Mouse (Mus musculus): ENCODE data around the gene Atp11a.

The Atp11a gene

GRCm38 (mm10) chr8:12785508-12785907 lies 28.7 kb downstream of the Atp11a start:
- H3K27me3 ChIP-seq (ENCODE audit: control insufficient read depth, insufficient read depth, low read length, poor library complexity, severe bottlenecking): no peaks in the 10 kb centered on the region
- DNase-seq (ENCODE audit: low read depth, low spot score): no peak
- no peaks in the 10 kb centered on the region for H3K36me3 ChIP-seq (ENCODE audit: control insufficient read depth, insufficient read depth, low read length, poor library complexity, severe bottlenecking)

- no peak for DNase-seq (ENCODE audit: low read depth, low spot score)
- H3K27me3 ChIP-seq (ENCODE audit: control insufficient read depth, insufficient read depth, low read length, poor library complexity, severe bottlenecking): no peaks in the 10 kb centered on the region
- H3K36me3 ChIP-seq (ENCODE audit: control insufficient read depth, insufficient read depth, low read length, poor library complexity, severe bottlenecking): no peaks in the 10 kb centered on the region
Observed at GRCm38 (mm10) chr8:12786261-12786957, 29.6 kb downstream of the Atp11a start.

- Histone ChIP-seq H3K36me3 (ENCODE audit: control insufficient read depth, insufficient read depth, low read length, poor library complexity, severe bottlenecking) (no peaks in the 10 kb centered on the region), H3K27me3 (ENCODE audit: control insufficient read depth, insufficient read depth, low read length, poor library complexity, severe bottlenecking) (no peaks in the 10 kb centered on the region)
- DNase-seq (ENCODE audit: low read depth, low spot score): no peak
Observed at GRCm38 (mm10) chr8:12786958-12787301, 30.1 kb downstream of the Atp11a start.

- DNase-seq (ENCODE audit: low read depth, low spot score): no peak
- Histone ChIP-seq H3K27me3 (ENCODE audit: control insufficient read depth, insufficient read depth, low read length, poor library complexity, severe bottlenecking) (no peaks in the 10 kb centered on the region), H3K36me3 (ENCODE audit: control insufficient read depth, insufficient read depth, low read length, poor library complexity, severe bottlenecking) (no peaks in the 10 kb centered on the region)
Observed at GRCm38 (mm10) chr8:12787427-12787826, 30.6 kb downstream of the Atp11a start.

GRCm38 (mm10) chr8:12788695-12789094 lies 31.9 kb downstream of the Atp11a start:
- H3K27me3 ChIP-seq (ENCODE audit: control insufficient read depth, insufficient read depth, low read length, poor library complexity, severe bottlenecking): no peaks in the 10 kb centered on the region
- no peaks in the 10 kb centered on the region for H3K36me3 ChIP-seq (ENCODE audit: control insufficient read depth, insufficient read depth, low read length, poor library complexity, severe bottlenecking)
- DNase-seq (ENCODE audit: low read depth, low spot score): no peak

GRCm38 (mm10) chr8:12795011-12795671 lies 38.3 kb downstream of the Atp11a start:
- H3K27me3 ChIP-seq (ENCODE audit: control insufficient read depth, insufficient read depth, low read length, poor library complexity, severe bottlenecking): no peaks in the 10 kb centered on the region
- no peak for DNase-seq (ENCODE audit: low read depth, low spot score)
- no peaks in the 10 kb centered on the region for H3K36me3 ChIP-seq (ENCODE audit: control insufficient read depth, insufficient read depth, low read length, poor library complexity, severe bottlenecking)

GRCm38 (mm10) chr8:12799099-12799498 lies 42.3 kb downstream of the Atp11a start:
- DNase-seq (ENCODE audit: low read depth, low spot score): no peak
- Histone ChIP-seq H3K36me3 (ENCODE audit: control insufficient read depth, insufficient read depth, low read length, poor library complexity, severe bottlenecking) (no peaks in the 10 kb centered on the region), H3K27me3 (ENCODE audit: control insufficient read depth, insufficient read depth, low read length, poor library complexity, severe bottlenecking) (no peaks in the 10 kb centered on the region)

GRCm38 (mm10) chr8:12799832-12800231 lies 43.0 kb downstream of the Atp11a start:
- Histone ChIP-seq H3K36me3 (ENCODE audit: control insufficient read depth, insufficient read depth, low read length, poor library complexity, severe bottlenecking) (no peaks in the 10 kb centered on the region), H3K27me3 (ENCODE audit: control insufficient read depth, insufficient read depth, low read length, poor library complexity, severe bottlenecking) (no peaks in the 10 kb centered on the region)
- DNase-seq (ENCODE audit: low read depth, low spot score): no peak

GRCm38 (mm10) chr8:12800246-12800645 lies 43.4 kb downstream of the Atp11a start:
- H3K27me3 ChIP-seq (ENCODE audit: control insufficient read depth, insufficient read depth, low read length, poor library complexity, severe bottlenecking): no peaks in the 10 kb centered on the region
- H3K36me3 ChIP-seq (ENCODE audit: control insufficient read depth, insufficient read depth, low read length, poor library complexity, severe bottlenecking): no peaks in the 10 kb centered on the region
- no peak for DNase-seq (ENCODE audit: low read depth, low spot score)

GRCm38 (mm10) chr8:12801586-12801985 lies 44.8 kb downstream of the Atp11a start:
- DNase-seq (ENCODE audit: low read depth, low spot score): no peak
- Histone ChIP-seq H3K27me3 (ENCODE audit: control insufficient read depth, insufficient read depth, low read length, poor library complexity, severe bottlenecking) (no peaks in the 10 kb centered on the region), H3K36me3 (ENCODE audit: control insufficient read depth, insufficient read depth, low read length, poor library complexity, severe bottlenecking) (no peaks in the 10 kb centered on the region)

- no peaks in the 10 kb centered on the region for H3K36me3 ChIP-seq (ENCODE audit: control insufficient read depth, insufficient read depth, low read length, poor library complexity, severe bottlenecking)
- no peaks in the 10 kb centered on the region for H3K27me3 ChIP-seq (ENCODE audit: control insufficient read depth, insufficient read depth, low read length, poor library complexity, severe bottlenecking)
- DNase-seq (ENCODE audit: low read depth, low spot score): no peak
Observed at GRCm38 (mm10) chr8:12803121-12803520, 46.3 kb downstream of the Atp11a start.

- Histone ChIP-seq H3K27me3 (ENCODE audit: control insufficient read depth, insufficient read depth, low read length, poor library complexity, severe bottlenecking) (no peaks in the 10 kb centered on the region), H3K36me3 (ENCODE audit: control insufficient read depth, insufficient read depth, low read length, poor library complexity, severe bottlenecking) (no peaks in the 10 kb centered on the region)
- no peak for DNase-seq (ENCODE audit: low read depth, low spot score)
Observed at GRCm38 (mm10) chr8:12804909-12805308, 48.1 kb downstream of the Atp11a start.

GRCm38 (mm10) chr8:12805569-12805968 lies 48.8 kb downstream of the Atp11a start:
- no peak for DNase-seq (ENCODE audit: low read depth, low spot score)
- H3K27me3 ChIP-seq (ENCODE audit: control insufficient read depth, insufficient read depth, low read length, poor library complexity, severe bottlenecking): no peaks in the 10 kb centered on the region
- H3K36me3 ChIP-seq (ENCODE audit: control insufficient read depth, insufficient read depth, low read length, poor library complexity, severe bottlenecking): no peaks in the 10 kb centered on the region

GRCm38 (mm10) chr8:12808018-12808417 lies 51.2 kb downstream of the Atp11a start:
- Histone ChIP-seq H3K36me3 (ENCODE audit: control insufficient read depth, insufficient read depth, low read length, poor library complexity, severe bottlenecking) (no peaks in the 10 kb centered on the region), H3K27me3 (ENCODE audit: control insufficient read depth, insufficient read depth, low read length, poor library complexity, severe bottlenecking) (no peaks in the 10 kb centered on the region)
- no peak for DNase-seq (ENCODE audit: low read depth, low spot score)

- Histone ChIP-seq H3K27me3 (ENCODE audit: control insufficient read depth, insufficient read depth, low read length, poor library complexity, severe bottlenecking) (no peaks in the 10 kb centered on the region), H3K36me3 (ENCODE audit: control insufficient read depth, insufficient read depth, low read length, poor library complexity, severe bottlenecking) (no peaks in the 10 kb centered on the region)
- DNase-seq (ENCODE audit: low read depth, low spot score): no peak
Observed at GRCm38 (mm10) chr8:12809516-12809915, 52.7 kb downstream of the Atp11a start.

GRCm38 (mm10) chr8:12811231-12811630 lies 54.4 kb downstream of the Atp11a start:
- Histone ChIP-seq H3K36me3 (ENCODE audit: control insufficient read depth, insufficient read depth, low read length, poor library complexity, severe bottlenecking) (no peaks in the 10 kb centered on the region), H3K27me3 (ENCODE audit: control insufficient read depth, insufficient read depth, low read length, poor library complexity, severe bottlenecking) (no peaks in the 10 kb centered on the region)
- no peak for DNase-seq (ENCODE audit: low read depth, low spot score)

Measured in splenic B cell, adult 2 months (primary cell).